Mouse (Mus musculus) ovary, postnatal 10 days (tissue): ENCODE results near the gene Gm11985.

Source experiments
- DNase-seq: peaks from one replicate; pipeline ENCODE4 v3.0.0; 2022; ENCODE audit warnings: low spot score

Gene Gm11985

DNA sequence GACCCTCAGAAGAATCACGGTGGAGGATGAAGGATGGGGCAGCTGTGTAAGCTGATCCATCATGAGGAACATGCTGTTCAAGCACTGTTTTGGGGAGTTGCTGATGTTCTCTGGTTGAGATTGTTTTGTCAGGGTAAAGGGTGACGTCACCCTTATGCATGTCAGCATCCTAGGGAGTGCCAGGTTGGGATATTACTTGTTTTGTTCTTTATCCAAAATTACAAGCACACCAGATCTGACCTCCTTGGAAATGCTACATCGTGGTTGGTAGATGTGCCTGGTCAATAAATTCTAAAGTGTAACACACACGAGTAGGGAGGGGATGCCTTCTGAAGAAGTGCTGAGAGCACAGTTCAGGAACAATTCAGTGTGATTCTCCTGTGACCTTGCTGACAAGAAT, 31.9 kb downstream of the Gm11985 start:
- no peak for DNase-seq

DNA sequence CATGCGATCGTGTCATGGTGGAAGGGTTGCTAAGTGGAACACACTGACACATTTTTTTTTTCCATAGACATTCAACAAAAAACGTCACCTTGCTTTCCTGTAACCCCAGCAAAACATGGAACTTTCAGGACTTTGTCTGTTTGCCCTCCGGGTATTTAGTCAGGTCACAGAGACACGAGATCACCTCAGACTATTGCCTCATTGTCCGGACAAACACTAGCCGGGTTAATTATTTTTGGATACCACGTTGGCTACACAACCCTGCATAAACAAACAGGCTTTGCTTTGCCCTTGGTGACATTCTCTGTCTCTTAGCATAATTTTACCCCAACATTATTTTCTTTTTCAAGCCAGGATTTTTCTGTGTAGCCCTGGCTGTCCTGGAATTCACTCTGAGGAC, 35.3 kb downstream of the Gm11985 start:
- DNase-seq: no peak

DNA sequence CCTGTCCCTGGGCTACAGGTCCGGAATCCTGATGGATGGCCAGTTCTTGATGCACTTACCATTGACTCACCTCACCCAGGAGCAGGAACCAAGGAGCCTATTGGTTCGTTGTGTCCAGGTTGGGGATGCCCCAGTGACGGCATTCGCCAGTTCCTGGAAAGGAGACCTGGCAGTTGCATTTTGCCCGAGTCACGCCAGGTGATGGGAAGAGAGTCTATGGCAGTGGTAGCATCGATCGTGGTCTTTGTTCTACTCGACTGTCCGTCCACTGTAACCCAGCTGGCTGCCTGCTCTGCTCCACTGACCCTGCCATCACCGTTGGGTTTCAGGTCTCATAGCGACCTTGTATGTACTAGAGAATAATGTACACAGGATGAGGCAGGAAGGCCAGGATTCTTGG, 36.0 kb downstream of the Gm11985 start:
- DNase-seq: no peak

DNA sequence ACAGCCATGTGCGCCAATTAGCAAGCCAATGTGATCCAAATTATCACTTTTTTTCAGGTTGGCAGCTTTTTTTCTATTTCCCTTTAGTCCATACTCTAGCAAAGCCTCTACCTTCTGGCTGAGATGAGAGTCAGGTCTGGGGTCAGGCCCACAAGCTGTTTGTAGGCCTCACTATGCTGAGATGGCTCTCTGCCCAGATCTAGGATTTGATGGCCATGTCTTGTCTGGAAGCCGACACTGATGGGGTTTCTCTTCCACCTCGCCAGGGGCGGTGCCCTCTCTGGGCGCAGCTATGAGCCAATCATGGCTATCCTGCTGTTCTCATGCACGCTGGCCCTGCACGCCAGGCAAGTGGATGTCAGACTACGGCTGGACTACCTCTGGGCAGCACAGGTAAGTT, 37.9 kb downstream of the Gm11985 start:
- no peak for DNase-seq

DNA sequence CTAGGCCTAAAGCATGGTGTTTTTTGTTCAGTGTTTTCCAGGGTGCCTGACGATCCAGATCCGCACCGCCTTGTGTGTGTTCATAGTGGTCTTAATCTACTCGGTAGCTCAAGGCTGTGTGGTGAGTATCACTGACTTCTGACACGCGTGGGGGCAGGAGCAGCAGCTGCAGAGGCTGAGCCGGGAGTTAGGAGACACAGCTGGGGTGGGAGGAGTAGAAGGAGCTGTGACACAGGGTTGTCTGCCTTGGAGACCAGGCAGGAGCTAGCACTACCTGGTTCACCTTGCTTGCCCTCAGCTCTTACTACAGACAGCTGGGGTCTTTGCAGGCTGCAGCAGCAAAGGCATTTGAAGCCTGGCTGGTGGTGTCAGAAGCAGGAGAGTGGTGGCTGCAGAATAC, 38.9 kb downstream of the Gm11985 start:
- DNase-seq: no peak

DNA sequence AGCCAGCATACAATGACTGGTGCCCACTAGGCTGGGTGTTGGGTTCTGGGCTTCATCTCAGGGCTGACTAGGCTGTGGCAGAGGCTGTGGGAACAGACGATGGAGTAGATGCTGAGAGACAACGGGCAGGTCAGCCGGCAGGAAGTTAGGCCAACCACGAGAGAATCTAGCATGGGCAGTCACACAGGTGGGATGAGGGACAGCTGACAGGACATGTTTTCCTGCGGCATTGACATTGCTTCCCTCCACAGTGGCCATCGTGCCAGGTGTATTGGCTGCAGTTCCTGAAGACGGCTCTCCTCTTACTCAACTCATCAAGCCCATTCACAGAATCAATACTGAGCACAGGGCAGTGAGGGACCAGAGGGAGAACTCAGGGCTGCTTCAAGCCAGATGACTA, 40.4 kb downstream of the Gm11985 start:
- no peak for DNase-seq

DNA sequence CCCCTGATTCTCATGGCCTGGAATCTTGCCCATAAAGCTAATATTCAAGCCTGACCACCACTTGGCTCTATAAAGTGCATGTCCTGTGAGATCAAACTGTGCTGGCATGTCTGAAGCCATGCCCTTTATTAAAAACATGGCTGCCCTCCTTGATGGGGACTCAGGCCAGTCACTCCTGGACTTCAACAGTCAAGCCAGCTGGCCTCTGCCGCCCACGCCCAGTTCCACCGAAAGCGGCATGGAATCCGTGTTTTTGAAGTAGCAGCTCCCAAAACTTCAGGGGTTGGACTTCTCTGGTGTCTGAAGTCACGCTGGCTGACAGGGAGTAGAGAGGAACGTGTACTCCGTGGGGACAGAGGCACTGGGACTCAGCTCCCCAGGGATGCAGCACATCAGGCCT, 40.8 kb downstream of the Gm11985 start:
- no peak for DNase-seq

DNA sequence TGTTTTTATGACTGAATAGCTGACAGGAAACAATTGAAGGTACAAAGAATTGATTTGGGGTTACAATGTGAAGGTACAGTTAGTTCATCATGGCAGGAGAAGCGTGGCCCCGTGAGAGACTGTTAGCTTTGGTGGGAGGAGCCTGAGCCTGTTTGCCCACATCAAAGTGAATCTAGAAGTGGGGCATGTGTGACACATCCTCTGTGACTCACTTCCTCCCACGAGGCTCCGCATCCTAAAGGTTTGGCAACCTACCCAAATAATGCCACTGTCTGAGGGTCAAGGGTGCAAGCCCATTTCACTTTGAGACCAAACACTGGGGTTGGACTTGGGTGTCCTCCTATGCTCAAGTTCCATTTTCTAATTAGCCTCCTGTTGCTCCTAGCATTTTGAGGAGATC, 43.1 kb downstream of the Gm11985 start:
- DNase-seq: no peak

DNA sequence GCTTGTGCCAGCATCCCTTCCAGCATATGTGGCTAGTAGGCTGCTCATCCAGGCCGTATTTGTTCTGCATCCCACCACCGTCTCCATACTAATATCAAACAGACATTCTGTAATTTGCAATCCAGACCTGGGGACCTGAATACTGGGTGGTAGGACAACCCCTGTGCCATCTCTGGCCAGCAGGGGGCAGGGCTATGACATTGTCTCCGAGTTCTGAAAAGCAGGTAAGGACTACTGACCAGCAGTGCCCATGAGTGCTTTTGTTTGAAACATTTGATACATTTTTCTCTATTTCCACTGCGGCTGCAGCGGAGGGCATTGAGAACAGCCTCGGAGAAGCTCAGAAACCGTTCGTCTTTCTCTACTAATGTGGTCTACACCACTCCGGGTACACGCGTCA, 44.0 kb downstream of the Gm11985 start:
- no peak for DNase-seq

DNA sequence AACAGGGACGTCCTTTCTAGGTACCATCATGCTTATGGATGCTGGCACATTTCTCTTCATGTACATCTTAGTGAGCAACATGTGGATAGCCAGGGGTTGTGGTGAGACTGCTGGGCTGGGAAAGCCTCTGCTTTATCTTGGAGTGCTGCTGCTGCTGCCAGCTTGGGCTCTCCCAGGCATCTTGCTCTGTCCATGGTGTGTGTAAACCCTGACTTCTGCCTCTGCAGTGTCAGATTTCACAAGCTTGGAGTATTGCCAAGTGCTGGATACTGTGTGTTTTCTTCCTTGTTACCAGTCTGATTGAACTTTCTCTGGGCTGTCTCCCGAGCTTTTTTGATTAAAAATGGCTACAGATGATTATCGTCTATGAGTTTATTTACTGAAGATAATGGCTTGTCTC, 45.6 kb downstream of the Gm11985 start:
- DNase-seq: no peak

DNA sequence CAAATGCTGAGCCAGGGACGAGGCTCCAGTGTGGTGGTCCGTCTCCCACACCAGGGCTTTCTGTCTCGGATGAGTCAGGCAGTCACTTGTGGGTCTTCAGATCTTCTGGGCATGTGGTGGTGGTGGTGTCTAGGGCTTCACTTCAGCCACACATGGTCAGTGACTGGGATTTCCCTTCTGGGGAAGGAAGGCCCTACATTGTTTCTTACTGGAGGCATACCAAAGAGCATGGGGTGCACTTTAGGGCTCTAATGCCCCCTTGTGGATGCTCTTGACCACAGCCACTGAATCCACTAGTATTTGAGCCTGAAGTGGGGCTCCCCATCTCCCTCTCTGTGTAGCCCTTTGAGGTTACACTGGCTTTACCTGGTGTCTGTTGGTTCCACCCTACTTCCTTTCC, 47.9 kb downstream of the Gm11985 start:
- DNase-seq: no peak

DNA sequence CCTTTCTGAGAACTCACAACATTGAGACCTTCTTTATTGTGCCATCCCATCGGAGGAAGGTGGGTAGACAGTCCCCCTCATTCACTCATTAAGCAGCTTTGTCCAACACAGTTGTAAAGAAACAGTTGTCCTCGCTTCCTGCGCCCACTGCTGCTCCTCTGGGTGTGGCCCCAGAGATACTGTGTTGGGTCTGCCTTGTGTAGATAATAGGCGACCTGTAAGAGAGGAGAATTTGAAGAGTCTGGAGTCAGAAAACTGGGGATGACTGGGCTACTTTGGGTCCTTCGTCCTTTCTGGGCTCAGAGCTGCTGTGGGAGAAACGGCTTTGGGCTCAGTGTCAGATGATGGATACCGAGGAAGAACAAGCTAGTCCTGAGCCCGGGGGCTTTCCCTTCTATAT, 50.0 kb downstream of the Gm11985 start:
- no peak for DNase-seq

DNA sequence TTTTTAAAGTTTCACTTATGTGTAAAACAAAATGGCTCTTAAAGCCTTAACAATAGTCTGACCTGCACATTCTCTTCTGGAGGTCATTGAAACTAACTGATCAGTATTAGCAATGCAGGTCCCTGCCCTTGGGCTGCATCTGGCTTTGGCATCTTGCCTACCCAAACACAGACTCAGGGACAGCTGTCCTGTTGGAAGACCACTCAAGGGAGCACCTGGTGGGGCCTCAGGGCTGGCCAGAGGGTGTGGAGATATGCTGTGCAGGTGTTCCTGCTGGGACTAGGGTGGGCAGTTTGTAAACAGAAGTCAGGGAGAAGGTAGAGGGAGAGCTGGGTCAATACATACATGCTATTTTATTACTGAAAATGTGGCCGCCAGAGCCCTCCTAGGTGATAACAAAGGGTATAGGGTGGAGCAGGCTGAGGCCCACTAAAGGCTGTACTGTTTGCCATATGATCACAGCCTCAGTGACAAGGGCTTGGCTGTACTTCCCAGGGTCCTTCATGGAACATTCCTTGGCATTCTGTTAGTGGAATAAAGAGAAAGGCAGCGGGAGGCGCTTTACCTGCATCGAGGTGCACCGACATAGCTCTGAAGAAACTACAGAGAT, 52.0 kb downstream of the Gm11985 start:
- no peak for DNase-seq

DNA sequence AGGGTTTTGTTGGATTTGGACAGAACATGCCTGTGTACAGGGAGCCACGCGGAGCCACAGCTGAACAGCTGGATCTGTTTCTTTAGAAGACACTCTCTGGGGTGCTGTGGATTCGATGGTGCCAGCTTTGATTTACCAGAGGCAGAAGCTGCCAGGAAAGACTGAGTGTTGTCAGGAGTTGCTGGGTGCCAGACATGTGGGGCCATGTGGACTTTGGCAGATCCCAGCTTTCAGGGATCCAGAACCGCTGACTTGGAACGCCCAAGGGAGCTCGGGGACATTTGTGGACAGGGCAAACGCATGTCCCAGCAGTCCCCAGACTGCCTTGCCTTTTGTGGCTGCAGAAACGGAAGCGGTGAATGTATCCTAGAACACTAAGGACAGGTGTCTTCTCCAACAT, 52.6 kb downstream of the Gm11985 start:
- DNase-seq: no peak

DNA sequence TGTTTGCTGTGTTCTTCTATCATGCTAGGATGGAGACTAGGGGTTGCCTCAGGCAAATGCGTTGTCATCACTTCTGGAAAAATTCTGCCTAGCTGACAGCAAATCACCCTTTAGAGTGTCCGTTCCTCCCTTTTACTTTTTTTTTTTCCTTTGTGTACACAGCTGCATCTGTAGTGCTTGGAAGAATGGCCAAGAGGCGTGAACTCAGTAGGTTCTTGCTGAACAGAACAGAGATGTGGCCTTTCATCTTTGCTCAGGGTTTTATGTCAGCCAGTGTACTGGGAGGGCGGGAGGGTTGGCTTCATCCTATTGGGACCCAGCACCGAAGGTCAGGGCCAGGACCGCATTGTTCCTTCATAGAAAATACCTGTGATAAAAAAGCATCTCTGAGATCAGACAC, 53.1 kb downstream of the Gm11985 start:
- DNase-seq: no peak

DNA sequence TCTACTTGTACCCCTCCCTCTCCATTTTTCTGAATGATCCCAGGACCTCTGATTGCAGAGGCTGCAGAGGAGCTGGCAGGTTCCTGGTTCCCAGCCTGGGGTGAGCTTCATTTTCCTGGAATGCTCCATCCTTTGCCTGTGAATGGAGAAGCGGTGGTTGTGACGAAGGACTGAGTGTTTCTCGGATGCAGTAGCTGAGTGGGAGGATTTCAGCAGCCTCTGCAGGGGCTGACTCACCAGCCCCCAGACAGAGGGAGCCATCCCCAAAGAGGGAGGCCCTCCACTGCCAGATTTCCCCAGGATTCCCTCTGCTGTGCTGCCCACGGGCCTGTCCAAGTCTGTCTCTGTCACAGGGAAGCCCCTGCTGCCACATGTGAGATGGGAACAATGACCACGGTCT, 54.0 kb downstream of the Gm11985 start:
- DNase-seq: no peak

DNA sequence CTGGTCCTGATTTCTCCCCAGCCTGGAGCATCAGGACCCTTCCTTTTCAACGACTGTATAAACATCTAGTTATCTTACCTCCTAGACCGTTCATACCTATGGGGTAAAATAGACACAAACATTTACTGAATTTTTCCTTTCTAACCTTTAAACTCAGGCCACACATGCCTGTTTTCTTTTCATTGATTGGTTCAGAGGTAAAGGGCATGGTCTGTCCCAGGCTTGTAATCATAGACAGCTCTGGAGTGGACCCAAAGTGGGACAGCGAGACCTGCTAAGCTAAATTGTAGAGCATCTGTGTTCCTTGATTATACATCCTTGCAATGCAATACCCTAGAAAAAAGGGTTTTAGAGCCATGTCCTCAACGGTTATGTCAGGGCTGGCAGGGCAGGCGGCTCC, 54.6 kb downstream of the Gm11985 start:
- no peak for DNase-seq
